Mouse (Mus musculus): ENCODE measurements at regions not wholly inside any gene's neighbourhood (a gene's known extent, or its start where the extent isn't known, plus 50 kb on each side); places are given as distances from the start of the nearest gene placed in this dataset.

DNA sequence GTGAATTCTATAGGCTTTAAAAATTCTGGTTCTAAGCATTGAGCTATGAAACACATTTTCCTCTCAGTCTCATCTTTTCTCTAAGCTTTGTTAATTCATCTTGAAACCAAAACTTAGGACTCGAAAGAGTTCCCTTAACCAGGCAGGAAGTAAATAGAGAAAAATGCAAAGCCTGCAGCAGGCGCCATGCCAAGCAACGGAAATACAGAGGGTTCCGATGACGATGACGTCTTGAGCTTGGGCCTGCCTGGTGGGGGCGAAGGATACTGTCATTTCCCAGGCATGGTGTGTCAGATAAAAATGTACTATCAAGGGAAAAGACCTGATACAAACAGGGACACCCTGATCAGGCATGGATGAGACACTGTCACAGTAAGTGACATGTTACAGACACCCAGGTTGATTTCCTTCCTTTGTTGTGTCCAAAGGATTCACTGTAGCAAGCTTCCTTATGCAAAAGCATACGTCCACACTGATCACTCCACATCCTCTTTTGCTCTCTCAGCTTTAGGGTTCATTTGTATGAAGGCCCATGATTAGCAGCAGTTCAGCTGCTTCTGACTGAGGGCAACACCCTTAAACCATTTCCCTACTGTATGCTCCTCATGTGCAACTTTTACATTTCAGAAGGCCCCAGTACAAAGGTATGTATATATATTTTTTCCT, 135.0 kb downstream of the Cemip2 start:
- intact Hi-C loops (cut with DNase I) = no loop called here
- no peak for DNase-seq (ENCODE audit: low spot score in 2 of 2)

GRCm38 (mm10) chr19:21913748-21914611, 135.8 kb downstream of the Cemip2 start:
- intact Hi-C loops (cut with DNase I) = no loop called here
- no peak for DNase-seq (ENCODE audit: low spot score in 2 of 2)

- intact Hi-C loops (cut with DNase I) = loop anchor here (5.0 kb wide), 1 partner anchor 388 kb away; no protein-coding TSS in a partner anchor
- no peak for DNase-seq (ENCODE audit: low spot score in 2 of 2)
These were observed 136.5 kb downstream of the Cemip2 start for GRCm38 (mm10) chr19:21914658-21915057.

- DNase-seq (ENCODE audit: low spot score in 2 of 2) = no peak
- intact Hi-C loops (cut with DNase I) = loop anchor here (5.0 kb wide), 1 partner anchor 384 kb away; no protein-coding TSS in a partner anchor
These were observed 140.0 kb downstream of the Cemip2 start for GRCm38 (mm10) chr19:21918113-21918512.

DNA sequence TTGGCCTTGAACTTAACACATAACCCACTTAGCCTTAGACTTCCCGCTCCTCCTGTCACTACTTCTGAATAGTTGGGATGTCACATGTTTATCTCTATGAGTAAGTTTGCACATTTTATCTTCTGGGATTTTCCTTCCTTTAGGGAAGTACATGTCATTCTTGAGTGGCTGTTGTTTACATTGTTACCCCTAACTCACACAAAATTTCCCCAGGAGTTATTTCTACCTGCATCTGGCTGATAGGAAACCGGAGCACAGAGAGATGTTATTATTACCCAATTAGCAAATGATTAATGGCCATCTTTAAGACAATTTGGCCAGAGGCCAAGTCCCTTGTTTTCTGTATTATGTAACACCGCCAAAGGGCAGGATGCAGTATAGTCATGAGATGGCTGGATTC, 140.9 kb downstream of the Cemip2 start:
- DNase-seq (ENCODE audit: low spot score in 2 of 2) = no peak
- intact Hi-C loops (cut with DNase I) = loop anchor here (5.0 kb wide), 1 partner anchor 383 kb away; no protein-coding TSS in a partner anchor

DNA sequence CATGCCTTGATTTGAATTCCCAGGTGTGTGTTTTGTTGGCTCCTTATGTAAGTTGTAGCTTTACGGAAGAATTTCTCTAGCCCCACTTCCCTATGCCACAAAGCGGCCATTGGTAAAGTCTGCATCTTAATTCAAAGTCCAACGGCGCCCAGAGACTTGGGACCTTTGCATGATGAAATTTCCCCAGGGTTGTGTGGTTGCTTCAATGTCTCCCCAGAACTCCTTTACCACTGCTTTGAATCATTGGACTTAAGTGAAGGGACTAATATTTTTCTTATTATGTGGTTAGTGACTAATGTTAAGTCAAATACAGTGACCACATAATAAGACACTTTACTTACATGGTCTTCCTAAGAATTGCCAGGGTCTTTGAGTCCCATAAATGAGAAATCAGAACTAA, 162.0 kb downstream of the Cemip2 start:
- intact Hi-C loops (cut with DNase I) = no loop called here
- no peak for DNase-seq (ENCODE audit: low spot score in 2 of 2)

DNA sequence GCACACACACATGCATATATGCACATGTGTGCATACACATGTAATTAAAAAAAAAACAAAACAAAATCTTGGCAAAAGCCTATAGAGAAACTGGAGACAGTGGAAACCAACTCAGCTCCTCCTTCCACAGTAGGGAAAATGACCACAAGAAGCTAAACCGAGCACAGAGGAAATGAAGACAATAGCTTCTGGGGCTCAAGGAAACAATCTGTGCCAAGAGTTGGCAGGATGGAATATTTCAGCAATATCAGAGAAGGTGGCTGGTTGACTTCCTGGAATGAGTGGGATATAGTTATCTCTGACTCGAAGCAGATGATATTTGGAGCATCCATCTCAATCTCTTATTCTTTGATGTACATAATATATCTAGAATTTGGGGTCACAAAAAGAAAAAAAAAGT, 163.6 kb downstream of the Cemip2 start:
- intact Hi-C loops (cut with DNase I) = no loop called here
- DNase-seq (ENCODE audit: low spot score in 2 of 2) = no peak

DNA sequence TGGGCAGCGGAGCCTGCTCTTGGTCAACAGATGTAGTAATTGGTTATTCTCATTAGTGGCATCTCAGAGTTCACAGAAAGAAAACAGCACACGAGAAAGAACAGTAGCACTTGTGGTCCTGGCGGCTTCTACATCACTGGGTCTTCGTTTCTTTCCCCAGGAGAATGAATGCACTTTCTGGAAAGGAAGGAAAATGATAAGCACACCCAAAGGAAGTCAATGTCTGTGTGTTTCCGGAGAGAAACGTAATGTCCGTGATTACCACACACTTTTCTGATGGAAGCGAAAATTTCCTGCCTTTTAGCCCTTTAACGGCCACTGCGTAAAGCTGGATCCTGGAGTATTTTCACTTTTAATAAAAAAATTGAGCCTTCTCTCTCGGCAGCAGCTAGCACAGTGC, 164.1 kb downstream of the Cemip2 start:
- intact Hi-C loops (cut with DNase I) = no loop called here
- no peak for DNase-seq (ENCODE audit: low spot score in 2 of 2)

DNA sequence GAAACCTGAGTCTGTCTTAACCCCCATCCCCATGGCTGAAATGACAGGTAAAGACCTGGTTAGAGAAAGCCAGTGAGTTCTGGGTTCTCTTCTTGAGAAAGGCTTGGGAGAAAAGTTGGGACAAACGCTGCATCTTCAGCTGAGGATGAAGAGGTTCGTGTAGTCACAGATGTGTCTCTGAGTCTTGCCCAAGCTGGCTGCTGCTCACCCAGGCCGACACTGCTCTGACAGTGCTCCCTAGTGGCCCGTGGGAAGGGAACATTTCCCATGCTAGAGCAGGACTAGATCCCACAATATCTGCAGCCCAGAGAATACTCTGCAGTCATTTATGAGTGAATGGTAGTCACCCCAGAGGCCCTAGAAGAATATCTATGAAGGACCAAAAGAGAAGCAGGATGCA, 165.3 kb downstream of the Cemip2 start:
- intact Hi-C loops (cut with DNase I) = no loop called here
- DNase-seq (ENCODE audit: low spot score in 2 of 2) = peak in 1 of 2 experiments; percentile 6

DNA sequence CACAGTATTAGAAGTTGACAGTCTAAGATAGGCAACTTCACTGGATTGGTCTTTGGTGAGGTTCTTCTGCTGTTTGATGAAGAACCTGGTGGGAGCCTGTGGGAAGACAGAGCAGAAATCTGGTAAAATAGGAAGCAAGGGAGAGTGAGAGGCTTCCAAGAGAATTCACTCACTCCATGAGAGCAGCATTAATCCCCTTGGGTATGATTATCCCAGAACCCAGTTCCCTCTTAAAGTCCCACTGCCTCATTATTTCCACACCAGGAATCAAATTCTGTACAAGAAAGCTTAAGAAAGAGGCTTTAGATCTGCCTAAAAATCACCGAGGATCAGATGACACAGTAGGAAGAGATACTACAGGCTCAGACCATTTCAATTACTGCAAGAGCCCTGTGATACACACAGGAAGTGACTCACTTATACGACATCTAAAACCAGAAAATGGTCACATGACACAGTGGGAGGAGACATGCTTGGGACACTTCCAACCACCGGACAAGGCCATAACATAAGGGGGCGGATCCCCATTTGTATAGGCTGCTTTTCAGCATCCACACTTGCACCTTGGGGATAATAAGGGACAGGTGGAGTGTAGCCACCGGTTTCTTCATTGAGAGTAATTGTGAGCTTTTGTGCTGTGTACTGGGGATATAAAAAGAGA, 168.2 kb downstream of the Cemip2 start:
- intact Hi-C loops (cut with DNase I) = no loop called here

DNA sequence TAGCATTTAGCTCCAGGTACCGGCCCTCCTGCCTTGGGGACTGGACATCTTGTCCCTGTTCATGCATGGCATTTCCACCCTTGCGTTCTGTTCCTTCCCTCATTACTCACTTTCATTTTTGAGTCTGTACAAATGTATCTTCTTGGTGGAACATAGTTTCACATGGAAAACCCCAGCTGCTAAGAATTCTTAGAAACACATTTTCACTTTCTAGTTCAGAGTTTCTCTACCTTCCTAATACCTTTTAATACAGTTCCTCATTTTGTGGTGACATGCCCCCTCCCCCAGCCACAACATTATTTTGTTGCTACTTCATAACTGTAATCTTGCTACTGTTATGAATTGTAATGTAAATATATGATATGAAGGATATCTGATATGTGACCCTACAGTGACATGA, 169.9 kb downstream of the Cemip2 start:
- no peak for DNase-seq (ENCODE audit: low spot score in 2 of 2)
- intact Hi-C loops (cut with DNase I) = no loop called here

More for the DNA sequence above, 168.2 kb downstream of the Cemip2 start:
- no peak for DNase-seq (ENCODE audit: low spot score in 2 of 2)

- intact Hi-C loops (cut with DNase I) = no loop called here
These were observed 176.2 kb upstream of the Trpm3 start for GRCm38 (mm10) chr19:21962635-21963034.

GRCm38 (mm10) chr19:21989857-21990256, 149.0 kb upstream of the Trpm3 start:
- intact Hi-C loops (cut with DNase I) = no loop called here
- no peak for DNase-seq (ENCODE audit: low spot score in 2 of 2)

More at GRCm38 (mm10) chr19:21962635-21963034, 176.2 kb upstream of the Trpm3 start:
- DNase-seq (ENCODE audit: low spot score in 2 of 2) = no peak

DNA sequence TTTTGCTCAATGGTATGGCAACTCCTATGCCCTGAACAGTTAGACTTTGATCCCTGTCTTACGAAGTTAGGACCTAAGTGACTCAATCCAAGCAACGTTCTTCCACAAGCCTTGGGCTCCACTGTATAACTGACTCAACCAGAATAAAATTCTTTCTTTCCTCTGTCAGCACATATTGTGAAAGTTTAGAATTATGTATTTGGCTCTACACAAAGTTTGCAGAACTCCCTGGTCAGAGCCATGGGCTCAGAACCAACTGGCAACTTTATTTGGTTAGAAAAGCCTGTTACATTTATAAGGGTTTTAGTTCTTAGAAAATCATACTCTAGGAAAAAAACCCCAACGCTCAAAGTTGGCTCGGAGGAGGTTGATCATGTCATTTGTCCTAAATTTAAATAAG, 147.9 kb upstream of the Trpm3 start:
- intact Hi-C loops (cut with DNase I) = no loop called here
- DNase-seq (ENCODE audit: low spot score in 2 of 2) = peak in 1 of 2 experiments; percentile 5

DNA sequence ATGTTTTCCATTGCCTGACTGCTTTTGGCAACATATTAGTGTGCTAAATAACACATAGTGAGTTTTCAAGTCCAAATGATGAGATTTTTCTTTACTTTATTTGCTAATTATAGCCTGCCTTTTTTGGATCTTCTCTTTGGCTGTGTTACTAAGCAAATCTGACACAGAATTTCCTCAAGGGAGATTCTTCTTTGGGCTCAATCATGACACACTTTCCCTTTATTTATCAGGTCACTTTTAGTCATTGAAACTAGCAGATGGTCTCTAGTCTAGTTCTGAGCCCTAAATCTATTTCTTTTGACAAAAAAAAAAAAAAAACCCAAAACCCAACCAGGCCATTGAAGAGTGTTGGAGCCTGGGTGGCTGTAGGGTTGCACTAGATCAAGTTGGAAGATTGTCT, 147.4 kb upstream of the Trpm3 start:
- DNase-seq (ENCODE audit: low spot score in 2 of 2) = no peak

DNA sequence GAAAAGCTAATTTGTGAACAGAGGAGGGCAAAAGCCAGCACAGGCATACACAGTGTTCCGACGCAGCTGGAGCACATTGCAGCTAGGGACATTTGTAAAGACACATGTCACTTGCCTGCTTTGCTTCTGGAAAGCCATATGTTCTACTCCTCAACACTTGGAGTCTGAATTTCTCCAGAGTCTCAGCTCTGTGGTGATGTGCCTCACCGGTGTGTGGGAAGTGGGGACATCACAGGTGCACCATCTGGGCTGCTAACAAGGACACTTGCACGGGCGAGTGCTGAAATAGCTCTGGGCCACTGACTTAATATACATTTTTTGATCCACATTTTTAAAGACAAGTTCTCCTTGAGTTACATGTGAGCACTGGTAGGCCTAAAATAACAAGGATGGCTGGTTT, 139.2 kb upstream of the Trpm3 start:
- intact Hi-C loops (cut with DNase I) = no loop called here
- DNase-seq (ENCODE audit: low spot score in 2 of 2) = peak; percentile 53 to 55

More for the DNA sequence above, 147.4 kb upstream of the Trpm3 start:
- intact Hi-C loops (cut with DNase I) = no loop called here

DNA sequence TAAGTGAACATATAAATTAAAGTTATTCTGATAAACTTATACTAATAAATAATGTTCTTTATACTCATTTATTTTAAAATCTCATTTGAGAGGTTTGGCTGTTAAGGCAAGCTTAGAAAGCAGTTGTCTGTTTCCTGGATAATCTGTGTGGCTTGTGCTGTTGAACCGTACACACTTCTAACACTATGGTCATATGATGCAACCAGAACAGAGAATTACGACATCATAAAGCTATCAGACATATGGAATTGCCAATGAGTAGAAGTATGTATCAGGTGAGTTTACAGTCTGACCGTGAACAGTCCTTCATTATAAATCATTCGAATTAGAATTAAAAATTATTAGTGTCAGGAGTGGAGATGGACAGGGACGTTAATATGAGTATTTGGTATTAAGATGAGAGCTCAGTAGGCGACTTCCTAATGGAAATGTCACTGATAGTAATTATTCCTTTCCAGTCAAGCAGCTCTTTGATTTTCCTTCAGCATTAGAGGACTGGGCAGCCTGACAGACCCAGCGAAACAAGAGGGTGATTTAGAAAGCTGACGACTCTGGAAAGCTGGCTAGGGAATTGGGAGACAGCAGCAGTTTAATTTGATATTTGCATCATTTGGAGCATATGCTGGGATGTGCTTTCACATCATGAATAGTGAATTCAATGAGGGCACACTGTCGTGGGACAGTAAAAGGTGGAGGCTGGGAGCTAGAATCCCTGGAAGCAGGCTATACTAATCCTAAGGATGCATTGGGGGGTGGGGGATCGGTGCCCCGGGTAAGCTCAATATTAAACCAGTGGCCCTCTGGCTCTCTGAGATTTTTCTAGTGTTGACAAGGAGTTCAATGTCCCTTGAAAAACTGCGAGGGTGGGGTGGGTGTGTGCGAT, 130.6 kb upstream of the Trpm3 start:
- intact Hi-C loops (cut with DNase I) = no loop called here
- no peak for DNase-seq (ENCODE audit: low spot score in 2 of 2)

GRCm38 (mm10) chr19:22010239-22010638, 128.6 kb upstream of the Trpm3 start:
- DNase-seq (ENCODE audit: low spot score in 2 of 2) = no peak
- intact Hi-C loops (cut with DNase I) = no loop called here

DNA sequence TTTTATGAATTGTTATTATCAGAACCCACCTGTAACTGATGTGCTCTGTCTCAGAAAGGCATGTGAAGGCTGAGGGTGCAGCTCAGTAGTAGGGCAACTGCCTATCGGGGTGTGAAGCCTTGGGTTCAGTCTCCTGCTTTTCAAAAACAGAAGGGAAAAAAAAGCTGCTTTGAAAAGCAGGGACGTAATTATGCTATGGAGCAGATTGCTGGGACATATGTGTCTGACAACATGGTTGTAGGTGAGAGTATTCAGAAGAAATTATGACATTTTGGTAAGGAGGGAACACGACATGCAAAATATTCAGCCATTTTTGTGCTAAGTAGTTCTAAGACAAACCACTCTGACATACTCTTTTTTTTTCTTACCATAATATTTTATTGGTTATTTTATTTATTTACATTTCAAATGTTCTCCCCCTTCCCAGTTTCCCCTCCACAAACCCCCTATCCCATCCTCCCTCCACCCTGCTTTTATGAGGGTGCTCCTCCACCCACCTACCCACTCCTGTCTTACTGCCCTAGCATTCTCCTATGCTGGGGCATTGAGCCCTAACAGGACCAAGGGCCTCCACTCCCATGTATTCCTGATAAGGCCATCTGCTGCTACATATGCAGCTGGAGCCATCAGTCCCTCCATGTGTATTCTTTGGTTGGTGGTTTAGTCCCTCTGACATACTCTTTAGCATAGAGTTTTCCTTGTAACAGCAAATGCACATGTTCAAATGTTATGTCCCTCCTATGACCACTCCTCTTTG, 122.8 kb upstream of the Trpm3 start:
- no peak for DNase-seq (ENCODE audit: low spot score in 2 of 2)
- intact Hi-C loops (cut with DNase I) = no loop called here
